Mouse (Mus musculus) liver, embryonic 14.5 days (tissue): ENCODE results near the gene Kremen2. TPM values are rescaled to one million over a fixed set of nuclear protein-coding genes. Genes with fewer than 3 reads are reported as not detected.

Experiments
- ATAC-seq: fragments of 200-750 bp; cut with Nextera tagmentation; 2 replicates; pipeline ENCODE4 v1.8.0; 2017; ENCODE audit warnings: moderate number of reproducible peaks, mild to moderate bottlenecking, moderate library complexity; ENCODE audit not compliant: insufficient read depth
- DNase-seq, 3 experiments: peaks; one replicate each; pipeline ENCODE4 v3.0.0-alpha.2; 2012 to 2013; ENCODE audit warnings: low read depth in 3 of 3, low spot score in 3 of 3
- H3K27ac ChIP-seq: fragments of 300-500 bp; sonication (generic); 2 replicates; pipeline ENCODE4 v1.5.1; 2014; ENCODE audit warnings: moderate library complexity, mild to moderate bottlenecking, control low read depth, inconsistent platforms
- H3K27me3 ChIP-seq: fragments of 300-500 bp; sonication (generic); 2 replicates; pipeline ENCODE4 v1.6.1; 2014; ENCODE audit warnings: mild to moderate bottlenecking, low read length, moderate library complexity; ENCODE audit not compliant: control insufficient read depth, insufficient read depth
- H3K36me3 ChIP-seq: fragments of 300-500 bp; sonication (generic); replicated peaks from 2 replicates; pipeline ENCODE4 v1.6.1; 2014; ENCODE audit warnings: low read depth; ENCODE audit not compliant: control insufficient read depth, insufficient read depth
- H3K4me1 ChIP-seq, 2 experiments: fragments of 200-500 bp in 1 of 2; fragments of 300-500 bp in 1 of 2; sonication (generic) in 1 of 2; replicated peaks; 2 replicates each; pipeline ENCODE4 v1.6.1; 2012 to 2014; ENCODE audit warnings: antibody characterized with exemption in 1 of 2, inconsistent platforms in 1 of 2, low read length in 1 of 2; ENCODE audit not compliant: control insufficient read depth in 2 of 2, insufficient read depth in 2 of 2
- H3K4me2 ChIP-seq: fragments of 300-500 bp; sonication (generic); 2 replicates; pipeline ENCODE4 v1.6.1; 2014; ENCODE audit warnings: low read depth, mild to moderate bottlenecking, control low read depth, moderate library complexity
- H3K4me3 ChIP-seq, 2 experiments: fragments of 200-500 bp in 1 of 2; fragments of 300-500 bp in 1 of 2; sonication (generic) in 1 of 2; 2 replicates each; pipeline ENCODE4 v1.5.1; 2012 to 2014; ENCODE audit warnings: low read depth in 2 of 2, low read length in 2 of 2, mild to moderate bottlenecking in 2 of 2, control low read depth in 1 of 2, inconsistent platforms in 1 of 2, moderate library complexity in 1 of 2; ENCODE audit not compliant: insufficient read depth in 1 of 2
- H3K9ac ChIP-seq: fragments of 300-500 bp; sonication (generic); replicated peaks from 2 replicates; pipeline ENCODE4 v1.6.1; 2014; ENCODE audit warnings: mild to moderate bottlenecking, control low read depth, moderate library complexity
- H3K9me3 ChIP-seq: fragments of 300-500 bp; sonication (generic); 2 replicates; pipeline ENCODE4 v1.6.1; 2016; ENCODE audit warnings: low read length, mixed read lengths; ENCODE audit not compliant: control insufficient read depth
- CTCF ChIP-seq: IDR thresholded peaks from 2 replicates; pipeline ENCODE4 v1.5.1; 2016; ENCODE audit warnings: antibody characterized with exemption, low read depth, control low read depth
- EP300 ChIP-seq: IDR thresholded peaks from 2 replicates; pipeline ENCODE4 v1.6.1; 2016; ENCODE audit warnings: antibody characterized with exemption, low read depth
- WGBS: fragments of 180-500 bp; shearing (Covaris S2); extraction: QIAGEN DNeasy Blood & Tissue Kit; methylation state at CpG from one replicate; pipeline ENCODE4 v1.1.7; 2014; ENCODE audit not compliant: insufficient replicate concordance; 5-methylcytosine and 5-hydroxymethylcytosine counted together
- polyA plus RNA-seq, 2 experiments: library from polyadenylated mRNA; depleted of rRNA in 1 of 2; stranded (reverse) in 1 of 2; unstranded in 1 of 2; fragments of >200 nt; fragmentation: Nextera tagmentation in 1 of 2; extraction: Ambion mirVana in 1 of 2; gene quantifications; 2 replicates each; pipeline versions ENCODE4 v1.2.1 to v1.2.3; 2012 to 2014

Gene Kremen2
- polyA plus RNA-seq, 2 experiments = 0.02 TPM; not detected in 1

GRCm38 (mm10) chr17:23789749-23790268, 44.2 kb upstream of the Kremen2 start:
- 12% methylated on average over 8 of the region's 8 CpGs for WGBS
- ATAC-seq (peak; percentile 43; the same call in 1 of the 2 replicates), DNase-seq (no peak)
- Histone ChIP-seq H3K36me3 (no peaks in the 10 kb centered on the region), H3K4me1 (peaks cover 12 to 21% of the 10 kb centered on the region in 2 experiments), H3K4me3 (peak overlapping the region; percentile 56 to 61; a peak in 3 of 4 replicates), H3K9me3 (no peaks in the 10 kb centered on the region), H3K27ac (no peak overlapping the region), H3K4me2 (peak overlapping the region; percentile 74), H3K27me3 (no peaks in the 10 kb centered on the region), H3K9ac (peak overlapping the region; percentile 76)
- no peak for TF ChIP-seq CTCF
- no peak for TF ChIP-seq EP300

GRCm38 (mm10) chr17:23788973-23789372, 43.3 kb upstream of the Kremen2 start:
- H3K4me2 ChIP-seq = no peak overlapping the region
- TF ChIP-seq CTCF (no peak), EP300 (no peak)
- ATAC-seq (no peak), DNase-seq (no peak)
- H3K36me3 ChIP-seq = no peaks in the 10 kb centered on the region
- no peak overlapping the region for H3K27ac ChIP-seq
- H3K9me3 ChIP-seq = no peaks in the 10 kb centered on the region
- H3K4me3 ChIP-seq = no peak overlapping the region
- 52% methylated on average over 4 of the region's 4 CpGs for WGBS
- H3K9ac ChIP-seq = no peak overlapping the region
- H3K4me1 ChIP-seq = peaks cover 12 to 21% of the 10 kb centered on the region in 2 experiments
- no peaks in the 10 kb centered on the region for H3K27me3 ChIP-seq

GRCm38 (mm10) chr17:23786510-23786931, 40.9 kb upstream of the Kremen2 start:
- no peaks in the 10 kb centered on the region for H3K36me3 ChIP-seq
- H3K27me3 ChIP-seq = no peaks in the 10 kb centered on the region
- 38% methylated on average over 13 of the region's 13 CpGs for WGBS
- TF ChIP-seq CTCF = no peak; the same call in 1 of the 2 replicates
- no peak for TF ChIP-seq EP300
- H3K4me1 ChIP-seq = peaks cover 12 to 21% of the 10 kb centered on the region in 2 experiments
- H3K4me2 ChIP-seq = peak overlapping the region; percentile 90
- H3K9me3 ChIP-seq = no peaks in the 10 kb centered on the region
- H3K4me3 ChIP-seq = peak overlapping the region in 1 of 2 experiments; percentile 59; a peak in 2 of 4 replicates
- no peak overlapping the region for H3K27ac ChIP-seq
- H3K9ac ChIP-seq = no peak overlapping the region
- DNase-seq (no peak), ATAC-seq (no peak)

GRCm38 (mm10) chr17:23785561-23786471, 40.2 kb upstream of the Kremen2 start, which contains the start of gene Flywch2:
Gene Flywch2 (minus strand): TSS chr17:23786081.
- no peaks in the 10 kb centered on the region for H3K27me3 ChIP-seq
- peak within 1 kb of the TSS; percentile 54 to 59 for H3K4me3 ChIP-seq
- DNase-seq (peak; percentile 51 to 60 (median 58)), ATAC-seq (peak; percentile 61)
- TF ChIP-seq EP300 (no peak), CTCF (no peak; the same call in 1 of the 2 replicates)
- H3K27ac ChIP-seq = no peak within 1 kb of the TSS
- H3K9me3 ChIP-seq = no peaks in the 10 kb centered on the region
- peak within 1 kb of the TSS; percentile 90 for H3K4me2 ChIP-seq
- 7% methylated on average over 42 of the region's 43 CpGs for WGBS
- no peaks in the 10 kb centered on the region for H3K36me3 ChIP-seq
- H3K4me1 ChIP-seq = peaks cover 7 to 19% of the 10 kb centered on the region in 2 experiments
- H3K9ac ChIP-seq = peak within 1 kb of the TSS; percentile 49

- H3K36me3 ChIP-seq = no peaks in the 10 kb centered on the region
- no peak for ATAC-seq
- H3K27me3 ChIP-seq = no peaks in the 10 kb centered on the region
- H3K4me1 ChIP-seq = peaks cover 0 to 8% of the 10 kb centered on the region in 2 experiments; a peak in 3 of 4 replicates
- no peaks in the 10 kb centered on the region for H3K9me3 ChIP-seq
- H3K4me2 ChIP-seq = no peak overlapping the region
- H3K27ac ChIP-seq = no peak overlapping the region
- no peak for DNase-seq
- H3K9ac ChIP-seq = no peak overlapping the region
- TF ChIP-seq CTCF (no peak), EP300 (no peak)
- H3K4me3 ChIP-seq = no peak overlapping the region
These were observed 37.7 kb upstream of the Kremen2 start for GRCm38 (mm10) chr17:23783352-23783751.
